Mouse (Mus musculus): Measurements from ENCODE around the gene Gm13102. TPM values are rescaled to one million over a fixed set of nuclear protein-coding genes. Genes with fewer than 3 reads are reported as not detected.
"Not testable (repeated sequence)": the region's sequence is repeated elsewhere in the genome, so short reads cannot be mapped to it uniquely, and the experiment has no call there.

The Gm13102 gene
- polyA plus RNA-seq (2012; rRNA removed), result not detected in 2 replicates

GRCm38 (mm10) chr4:144106174-144106573, at the start of gene Gm13102:
Gene Gm13102, plus strand, starts transcription at chr4:144106474.
- H3K4me1 ChIP-seq (ENCODE audit: control insufficient read depth, insufficient read depth, insufficient read length); H3K36me3 ChIP-seq (ENCODE audit: control insufficient read depth, insufficient read depth, low read length); DNase-seq (ENCODE audit: low read depth in 1 of 2, low spot score in 2 of 2); H3K27me3 ChIP-seq (ENCODE audit: control insufficient read depth, insufficient read depth, low read length); H3K4me3 ChIP-seq (ENCODE audit: extremely low read depth, insufficient read depth, insufficient read length); H3K27ac ChIP-seq (ENCODE audit: insufficient read depth, low read length): not testable (repeated sequence)
- 100% methylated on average over 1 of the region's 2 CpGs for WGBS

GRCm38 (mm10) chr4:144058826-144059225, 47.4 kb upstream of the Gm13102 start, which contains the start of gene Pramel4:
Gene Pramel4, plus strand, starts transcription at chr4:144059126.
- WGBS, result 89% methylated on average over 3 of the region's 3 CpGs
- not testable (repeated sequence) for H3K4me3 ChIP-seq (ENCODE audit: extremely low read depth, insufficient read depth, insufficient read length); DNase-seq (ENCODE audit: low read depth in 1 of 2, low spot score in 2 of 2); H3K4me1 ChIP-seq (ENCODE audit: control insufficient read depth, insufficient read depth, insufficient read length); H3K27me3 ChIP-seq (ENCODE audit: control insufficient read depth, insufficient read depth, low read length); H3K36me3 ChIP-seq (ENCODE audit: control insufficient read depth, insufficient read depth, low read length); H3K27ac ChIP-seq (ENCODE audit: insufficient read depth, low read length)

Other genes with a start within 250 kb of the Gm13102 start
- not detected in 2 replicates for gene Pramef6, start 206.1 kb upstream of the Gm13102 start, polyA plus RNA-seq (2012; rRNA removed)
- not detected in 2 replicates for gene Pramef25, start 155.5 kb upstream of the Gm13102 start, polyA plus RNA-seq (2012; rRNA removed)
- gene Gm13101, start 139.5 kb upstream of the Gm13102 start, polyA plus RNA-seq (2012; rRNA removed), result not detected in 2 replicates
- gene Pramef17, start 112.1 kb upstream of the Gm13102 start, polyA plus RNA-seq (2012; rRNA removed), result not detected in 2 replicates
- gene Pramel4, start 47.3 kb upstream of the Gm13102 start, polyA plus RNA-seq (2012; rRNA removed), result not detected in 2 replicates
- gene Oog3, start 56.2 kb downstream of the Gm13102 start, polyA plus RNA-seq (2012; rRNA removed), result not detected in 2 replicates
- not detected in 2 replicates for gene Oog2, start 84.2 kb downstream of the Gm13102 start, polyA plus RNA-seq (2012; rRNA removed)
- gene C87977, start 106.8 kb downstream of the Gm13102 start, polyA plus RNA-seq (2012; rRNA removed), result not detected in 2 replicates
- gene Pramel5, start 174.0 kb downstream of the Gm13102 start, polyA plus RNA-seq (2012; rRNA removed), result not detected in 2 replicates
- not detected in 2 replicates for gene Gm13128, start 223.8 kb downstream of the Gm13102 start, polyA plus RNA-seq (2012; rRNA removed)